Mouse (Mus musculus): ENCODE measurements around the gene Chchd3. TPM values are rescaled to one million over a fixed set of nuclear protein-coding genes. Genes with fewer than 3 reads are reported as not detected.

Gene Chchd3
- polyA plus RNA-seq, 1 experiment from 2014 or later = 139 TPM

GRCm38 (mm10) chr6:33049705-33050420 is 10.2 kb downstream of the Chchd3 start:
- no peak for DNase-seq (ENCODE audit: low spot score)

GRCm38 (mm10) chr6:33043480-33043879 is 16.6 kb downstream of the Chchd3 start:
- no peaks in the 10 kb centered on the region for H3K9me3 ChIP-seq
- DNase-seq (ENCODE audit: low spot score) = no peak
- peaks cover 49% of the 10 kb centered on the region for H3K36me3 ChIP-seq
- H3K27me3 ChIP-seq (ENCODE audit: insufficient read depth, poor library complexity, severe bottlenecking) = no peaks in the 10 kb centered on the region
- H3K27ac ChIP-seq = no peak overlapping the region
- peaks cover 8% of the 10 kb centered on the region; the same call in 1 of the 2 replicates for H3K4me1 ChIP-seq
- WGBS = 81% methylated on average over 5 of the region's 5 CpGs
- H3K4me3 ChIP-seq = no peak overlapping the region

More at GRCm38 (mm10) chr6:33049705-33050420, 10.2 kb downstream of the Chchd3 start:
- peak overlapping the region; percentile 29; the same call in 1 of the 2 replicates for H3K27ac ChIP-seq
- peaks cover 29% of the 10 kb centered on the region for H3K36me3 ChIP-seq
- H3K4me1 ChIP-seq = peaks cover 36% of the 10 kb centered on the region
- no peaks in the 10 kb centered on the region for H3K27me3 ChIP-seq (ENCODE audit: insufficient read depth, poor library complexity, severe bottlenecking)
- H3K4me3 ChIP-seq = peak overlapping the region; percentile 5; the same call in 1 of the 2 replicates
- no peaks in the 10 kb centered on the region for H3K9me3 ChIP-seq
- WGBS = 75% methylated on average over 6 of the region's 6 CpGs

- H3K36me3 ChIP-seq = peaks cover 43% of the 10 kb centered on the region
- peaks cover 8% of the 10 kb centered on the region; the same call in 1 of the 2 replicates for H3K4me1 ChIP-seq
- no peak for DNase-seq (ENCODE audit: low spot score)
- WGBS = 64% methylated on average over 1 of the region's 1 CpGs
- H3K9me3 ChIP-seq = no peaks in the 10 kb centered on the region
- no peak overlapping the region for H3K4me3 ChIP-seq
- H3K27ac ChIP-seq = no peak overlapping the region
- no peaks in the 10 kb centered on the region for H3K27me3 ChIP-seq (ENCODE audit: insufficient read depth, poor library complexity, severe bottlenecking)
Measured at GRCm38 (mm10) chr6:33042880-33043279, 17.2 kb downstream of the Chchd3 start.

DNA sequence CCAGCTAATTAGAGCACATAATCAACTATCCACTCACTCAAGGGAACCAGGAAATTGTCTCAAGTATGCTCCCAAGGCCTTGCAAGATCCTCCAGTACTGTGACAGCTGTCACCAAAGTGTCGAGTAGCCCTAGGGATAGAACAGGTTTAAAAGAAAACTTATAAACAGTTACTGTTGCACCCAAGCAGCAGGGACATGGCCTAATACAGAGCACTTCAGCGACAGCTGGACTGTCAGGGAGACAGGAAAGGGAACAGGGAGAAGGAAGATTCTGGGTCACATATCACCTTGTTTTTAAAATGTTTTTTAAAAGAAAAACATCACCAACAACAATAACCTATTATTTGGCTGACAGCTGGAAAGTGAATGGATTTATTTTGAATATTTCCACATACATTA is 18.1 kb downstream of the Chchd3 start:
- Histone ChIP-seq H3K36me3 (peaks cover 46% of the 10 kb centered on the region), H3K27ac (no peak overlapping the region)

DNA sequence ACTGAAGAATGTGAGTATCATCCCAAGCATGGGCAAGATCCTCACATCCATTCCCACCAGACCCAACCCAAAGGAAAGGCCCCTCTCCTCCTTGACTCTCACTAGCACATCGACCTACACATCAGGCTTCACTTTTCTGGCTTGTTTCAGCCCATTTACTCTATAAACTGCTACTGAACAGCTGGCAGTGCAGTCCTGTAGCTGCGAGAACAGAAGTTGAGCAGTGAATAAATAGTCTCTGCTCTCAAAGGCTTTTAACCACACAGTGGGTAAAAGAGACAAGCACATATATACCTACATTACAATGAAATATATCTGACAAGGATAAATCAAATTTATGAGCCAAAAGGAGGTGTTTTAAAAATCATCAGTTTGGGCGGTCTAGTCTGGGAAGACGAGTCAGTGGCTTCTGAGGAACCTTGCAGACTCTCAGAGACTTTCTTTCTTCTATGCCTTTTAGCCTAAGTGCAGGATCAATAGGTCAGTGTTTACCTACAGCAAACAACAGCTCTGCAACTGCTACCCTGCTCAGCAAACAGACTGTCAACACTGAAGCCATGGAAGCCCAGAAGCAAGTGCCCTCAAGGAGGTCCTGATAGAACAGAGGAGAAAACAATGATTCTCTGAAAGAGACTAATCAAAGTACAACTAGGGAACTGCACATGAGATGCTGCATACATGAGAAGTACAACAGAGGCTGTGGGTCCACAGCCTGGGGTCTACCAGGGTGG is 19.5 kb downstream of the Chchd3 start:
- Histone ChIP-seq H3K4me3 (no peak overlapping the region), H3K4me1 (peaks cover 8% of the 10 kb centered on the region; the same call in 1 of the 2 replicates), H3K27me3 (ENCODE audit: insufficient read depth, poor library complexity, severe bottlenecking) (no peaks in the 10 kb centered on the region), H3K27ac (no peak overlapping the region), H3K9me3 (no peaks in the 10 kb centered on the region), H3K36me3 (peaks cover 44% of the 10 kb centered on the region)
- no peak for DNase-seq (ENCODE audit: low spot score)
- WGBS = 90% methylated on average over 4 of the region's 4 CpGs

More for the DNA sequence above, 18.1 kb downstream of the Chchd3 start:
- H3K4me3 ChIP-seq = no peak overlapping the region
- no peaks in the 10 kb centered on the region for H3K27me3 ChIP-seq (ENCODE audit: insufficient read depth, poor library complexity, severe bottlenecking)
- DNase-seq (ENCODE audit: low spot score) = no peak
- no peaks in the 10 kb centered on the region for H3K9me3 ChIP-seq
- peaks cover 8% of the 10 kb centered on the region; the same call in 1 of the 2 replicates for H3K4me1 ChIP-seq
- 92% methylated on average over 2 of the region's 2 CpGs for WGBS

DNA sequence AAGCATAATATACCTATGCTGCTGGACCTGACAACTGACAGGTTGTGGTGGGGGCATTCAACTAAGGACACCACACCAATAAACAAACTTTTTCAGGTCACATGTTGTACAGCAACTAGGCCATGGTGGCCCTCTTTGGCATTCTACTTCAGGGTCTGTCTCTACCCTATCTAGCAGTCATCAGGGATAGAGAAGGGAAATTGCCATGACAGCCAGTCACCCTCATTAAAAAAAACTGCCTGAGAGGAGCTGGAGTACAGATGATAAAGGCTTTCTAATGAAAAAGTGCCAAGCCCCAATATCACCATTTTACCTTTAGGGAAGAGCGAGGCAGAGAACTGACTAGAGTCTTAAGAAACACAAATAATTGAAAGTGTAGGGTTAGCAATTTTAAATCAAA is 27.5 kb downstream of the Chchd3 start:
- Histone ChIP-seq H3K27ac (no peak overlapping the region), H3K27me3 (ENCODE audit: insufficient read depth, poor library complexity, severe bottlenecking) (no peaks in the 10 kb centered on the region), H3K4me3 (no peak overlapping the region), H3K4me1 (0 out of 2 replicates have a peak, but pooled peaks cover 3% of the 10 kb centered on the region), H3K9me3 (no peaks in the 10 kb centered on the region), H3K36me3 (peaks cover 9% of the 10 kb centered on the region)
- WGBS = 91% methylated on average over 1 of the region's 1 CpGs
- DNase-seq (ENCODE audit: low spot score) = no peak

- Histone ChIP-seq H3K4me1 (0 out of 2 replicates have a peak, but pooled peaks cover 3% of the 10 kb centered on the region), H3K27me3 (ENCODE audit: insufficient read depth, poor library complexity, severe bottlenecking) (no peaks in the 10 kb centered on the region), H3K9me3 (no peaks in the 10 kb centered on the region), H3K27ac (no peak overlapping the region), H3K36me3 (0 out of 2 replicates have a peak, but pooled peaks cover 2% of the 10 kb centered on the region), H3K4me3 (no peak overlapping the region)
- no peak for DNase-seq (ENCODE audit: low spot score)
- WGBS = 76% methylated on average over 2 of the region's 2 CpGs
Measured at GRCm38 (mm10) chr6:33031631-33032030, 28.4 kb downstream of the Chchd3 start.

- no peak for DNase-seq (ENCODE audit: low spot score)
- H3K4me1 ChIP-seq = no peaks in the 10 kb centered on the region
- no peak overlapping the region for H3K27ac ChIP-seq
- H3K4me3 ChIP-seq = no peak overlapping the region
- 0 out of 2 replicates have a peak, but pooled peaks cover 2% of the 10 kb centered on the region for H3K36me3 ChIP-seq
- WGBS = 91% methylated on average over 6 of the region's 6 CpGs
- H3K9me3 ChIP-seq = no peaks in the 10 kb centered on the region
- no peaks in the 10 kb centered on the region for H3K27me3 ChIP-seq (ENCODE audit: insufficient read depth, poor library complexity, severe bottlenecking)
Measured at GRCm38 (mm10) chr6:33028296-33028695, 31.8 kb downstream of the Chchd3 start.

DNA sequence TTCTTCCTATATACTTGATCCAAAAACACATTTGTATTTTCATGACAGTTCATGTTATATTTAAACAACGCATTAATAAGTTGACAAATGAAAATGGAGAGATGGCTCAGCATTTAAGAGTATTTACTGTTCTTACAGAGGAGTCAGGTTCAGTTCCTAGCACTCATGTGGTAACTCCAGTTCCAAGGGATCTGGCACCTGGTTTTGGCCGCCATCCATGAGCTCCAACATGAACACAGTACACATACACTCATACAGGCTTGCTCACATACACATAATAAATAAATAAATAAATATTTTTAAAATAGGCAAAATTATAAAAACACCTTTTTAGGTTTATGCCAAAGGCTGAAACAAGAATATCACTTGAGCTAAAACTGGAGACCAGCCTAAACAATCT is 35.0 kb downstream of the Chchd3 start:
- whole genome bisulfite sequencing = 93% methylated on average over 2 of the region's 2 CpGs

GRCm38 (mm10) chr6:33004607-33005006 is 55.5 kb downstream of the Chchd3 start:
- no peaks in the 10 kb centered on the region for H3K9me3 ChIP-seq
- no peak overlapping the region for H3K4me3 ChIP-seq
- H3K4me1 ChIP-seq = peaks cover 3% of the 10 kb centered on the region; the same call in 1 of the 2 replicates
- H3K27ac ChIP-seq = no peak overlapping the region
- 81% methylated on average over 3 of the region's 3 CpGs for WGBS
- no peaks in the 10 kb centered on the region for H3K27me3 ChIP-seq (ENCODE audit: insufficient read depth, poor library complexity, severe bottlenecking)
- peaks cover 12% of the 10 kb centered on the region; the same call in 1 of the 2 replicates for H3K36me3 ChIP-seq
- no peak for DNase-seq (ENCODE audit: low spot score)

More for the DNA sequence above, 35.0 kb downstream of the Chchd3 start:
- H3K4me1 ChIP-seq = no peaks in the 10 kb centered on the region
- no peaks in the 10 kb centered on the region for H3K9me3 ChIP-seq
- no peaks in the 10 kb centered on the region for H3K36me3 ChIP-seq
- H3K4me3 ChIP-seq = no peak overlapping the region
- DNase-seq (ENCODE audit: low spot score) = no peak
- no peak overlapping the region for H3K27ac ChIP-seq
- no peaks in the 10 kb centered on the region for H3K27me3 ChIP-seq (ENCODE audit: insufficient read depth, poor library complexity, severe bottlenecking)

DNA sequence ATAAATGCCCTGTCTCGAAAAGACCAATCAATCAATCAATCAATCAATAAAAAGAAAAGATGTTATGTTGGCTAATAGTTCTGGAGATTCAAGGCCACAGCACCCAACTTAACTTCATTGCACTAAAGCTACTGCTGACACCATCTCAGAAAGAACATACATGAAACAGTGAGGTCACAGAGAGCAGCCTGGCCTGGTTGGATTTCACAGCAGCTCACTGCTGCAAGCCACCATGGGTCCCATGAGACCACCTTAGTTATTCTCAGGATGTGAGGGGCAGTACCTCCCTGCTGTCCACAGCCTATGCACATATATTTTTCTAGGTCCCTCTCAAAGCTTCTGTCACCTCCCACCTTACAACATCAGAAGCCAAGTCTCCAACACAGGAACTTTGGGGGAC is 57.1 kb downstream of the Chchd3 start:
- 76% methylated on average over 1 of the region's 1 CpGs for WGBS
- Histone ChIP-seq H3K27ac (no peak overlapping the region), H3K4me1 (peaks cover 4% of the 10 kb centered on the region; the same call in 1 of the 2 replicates), H3K36me3 (peaks cover 8% of the 10 kb centered on the region; the same call in 1 of the 2 replicates), H3K27me3 (ENCODE audit: insufficient read depth, poor library complexity, severe bottlenecking) (no peaks in the 10 kb centered on the region), H3K9me3 (no peaks in the 10 kb centered on the region), H3K4me3 (no peak overlapping the region)
- DNase-seq (ENCODE audit: low spot score) = no peak

DNA sequence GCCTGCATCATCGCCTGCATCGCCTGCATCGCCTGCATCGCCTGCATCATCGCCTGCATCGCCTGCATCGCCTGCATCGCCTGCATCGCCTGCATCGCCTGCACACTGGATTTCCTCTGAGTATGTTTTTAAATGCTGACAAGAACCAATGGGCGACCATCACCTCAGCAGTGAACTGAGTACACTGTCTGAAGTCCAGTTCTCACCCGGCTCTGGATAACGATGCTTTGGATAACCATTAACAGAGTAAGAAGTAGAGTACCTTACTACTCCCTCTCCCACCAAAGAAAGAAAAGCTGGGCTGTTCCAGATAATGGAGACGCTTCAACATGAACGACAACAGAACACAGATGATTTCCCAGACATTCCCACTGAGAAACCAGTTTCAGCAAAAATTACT is 58.8 kb downstream of the Chchd3 start:
- H3K9me3 ChIP-seq = no peaks in the 10 kb centered on the region
- no peaks in the 10 kb centered on the region for H3K27me3 ChIP-seq (ENCODE audit: insufficient read depth, poor library complexity, severe bottlenecking)
- H3K4me1 ChIP-seq = peaks cover 15% of the 10 kb centered on the region; the same call in 1 of the 2 replicates
- DNase-seq (ENCODE audit: low spot score) = no peak
- peaks cover 3% of the 10 kb centered on the region; the same call in 1 of the 2 replicates for H3K36me3 ChIP-seq
- WGBS = 96% methylated on average over 15 of the region's 15 CpGs
- no peak overlapping the region for H3K4me3 ChIP-seq
- H3K27ac ChIP-seq = no peak overlapping the region

DNA sequence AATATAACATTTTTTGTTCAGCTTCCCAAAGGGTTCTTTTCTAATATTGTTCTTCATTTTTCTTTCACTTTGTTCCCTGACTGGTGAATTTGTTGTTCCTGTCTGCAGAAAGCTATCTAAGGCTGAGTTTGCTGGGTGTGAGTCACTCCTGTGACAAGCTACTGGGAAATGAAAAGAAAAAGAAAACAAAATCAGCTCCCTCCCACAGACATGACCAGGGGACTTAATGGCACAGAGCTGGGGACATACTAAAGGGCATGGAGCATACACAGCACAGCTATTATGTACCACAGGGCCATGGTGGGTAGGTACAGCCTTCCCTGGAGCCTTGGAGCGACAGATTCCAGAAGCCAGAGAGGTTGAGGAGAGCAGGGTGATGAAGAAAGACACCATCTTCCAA is 63.5 kb downstream of the Chchd3 start:
- Histone ChIP-seq H3K4me3 (no peak overlapping the region), H3K36me3 (peaks cover 3% of the 10 kb centered on the region; the same call in 1 of the 2 replicates), H3K27ac (no peak overlapping the region), H3K27me3 (ENCODE audit: insufficient read depth, poor library complexity, severe bottlenecking) (no peaks in the 10 kb centered on the region), H3K4me1 (peaks cover 12% of the 10 kb centered on the region; the same call in 1 of the 2 replicates), H3K9me3 (no peaks in the 10 kb centered on the region)
- DNase-seq (ENCODE audit: low spot score) = no peak
- 82% methylated on average over 1 of the region's 1 CpGs for WGBS
